Mouse (Mus musculus) hindbrain, postnatal 0 days (tissue): ENCODE measurements around the gene Mrtfb. TPM values are rescaled to one million over a fixed set of nuclear protein-coding genes. Genes with fewer than 3 reads are reported as not detected.

Experiments
- ATAC-seq: fragments of 200-750 bp; cut with Nextera tagmentation; 2 replicates; pipeline ENCODE4 v1.8.0; 2017; ENCODE audit warnings: mild to moderate bottlenecking, moderate TSS enrichment, moderate library complexity
- DNase-seq: peaks from one replicate; pipeline ENCODE4 v3.0.0-alpha.2; 2015; ENCODE audit warnings: low spot score
- H3K27ac ChIP-seq: fragments of 300-500 bp; sonication (generic); 2 replicates; pipeline ENCODE4 v1.5.1; 2014; ENCODE audit warnings: mild to moderate bottlenecking
- H3K27me3 ChIP-seq: fragments of 300-500 bp; sonication (generic); 2 replicates; pipeline ENCODE4 v1.6.1; 2014; ENCODE audit warnings: low read length, mixed read lengths; ENCODE audit not compliant: insufficient read depth
- H3K36me3 ChIP-seq: fragments of 300-500 bp; sonication (generic); 2 replicates; pipeline ENCODE4 v1.6.1; 2014; ENCODE audit warnings: low read length, mixed read lengths; ENCODE audit not compliant: insufficient read depth
- H3K4me1 ChIP-seq: fragments of 300-500 bp; sonication (generic); 2 replicates; pipeline ENCODE4 v1.6.1; 2014; ENCODE audit warnings: antibody characterized with exemption, low read length, mixed read lengths; ENCODE audit not compliant: insufficient read depth
- H3K4me2 ChIP-seq: fragments of 300-500 bp; sonication (generic); 2 replicates; pipeline ENCODE4 v1.6.1; 2014; ENCODE audit warnings: low read depth, mild to moderate bottlenecking, low read length, moderate library complexity, mixed read lengths
- H3K4me3 ChIP-seq: fragments of 300-500 bp; sonication (generic); 2 replicates; pipeline ENCODE4 v1.5.1; 2014; ENCODE audit warnings: low read length
- H3K9ac ChIP-seq: fragments of 300-500 bp; sonication (generic); replicated peaks from 2 replicates; pipeline ENCODE4 v1.6.1; 2014; ENCODE audit warnings: mild to moderate bottlenecking, low read length, moderate library complexity, mixed read lengths
- H3K9me3 ChIP-seq: fragments of 300-500 bp; sonication (generic); 2 replicates; pipeline ENCODE4 v1.6.1; 2016; ENCODE audit warnings: low read length, mixed read lengths
- CTCF ChIP-seq: IDR thresholded peaks from 2 replicates; pipeline ENCODE4 v1.5.1; 2016; ENCODE audit warnings: antibody characterized with exemption, control low read depth, low read depth
- WGBS: fragments of 180-500 bp; shearing (Covaris S2); extraction: QIAGEN DNeasy Blood & Tissue Kit; methylation state at CpG from one replicate; pipeline ENCODE4 v1.1.7; 2014; 5-methylcytosine and 5-hydroxymethylcytosine counted together
- polyA plus RNA-seq: library from polyadenylated mRNA; unstranded; fragments of >200 nt; fragmentation: Nextera tagmentation; extraction: Ambion mirVana; gene quantifications from 2 replicates; pipeline ENCODE4 v1.2.1, GENCODE M21; 2015
- total RNA-seq: library from RNA; depleted of rRNA; stranded (reverse); fragments of >200 nt; gene quantifications from 2 replicates; pipeline ENCODE4 v1.2.3, GENCODE M21; 2014

Mrtfb gene
- total and polyA plus RNA-seq, 2 experiments from 2014 or later = 11.5 to 20.0 TPM

GRCm38 (mm10) chr16:13387306-13387705, 131.0 kb downstream of the Mrtfb start:
- no peak overlapping the region for H3K9ac ChIP-seq
- no peaks in the 10 kb centered on the region for H3K27me3 ChIP-seq
- H3K4me3 ChIP-seq = no peak overlapping the region
- no peaks in the 10 kb centered on the region for H3K9me3 ChIP-seq
- WGBS = 87% methylated on average over 4 of the region's 4 CpGs
- H3K4me2 ChIP-seq = no peak overlapping the region
- no peak for DNase-seq
- H3K27ac ChIP-seq = no peak overlapping the region
- no peaks in the 10 kb centered on the region for H3K4me1 ChIP-seq
- ATAC-seq = no peak
- H3K36me3 ChIP-seq = peaks cover 18% of the 10 kb centered on the region; the same call in 1 of the 2 replicates
- no peak for TF ChIP-seq CTCF

- 78% methylated on average over 2 of the region's 2 CpGs for WGBS
- Histone ChIP-seq H3K27me3 (no peaks in the 10 kb centered on the region), H3K4me2 (no peak overlapping the region), H3K27ac (no peak overlapping the region), H3K4me1 (no peaks in the 10 kb centered on the region), H3K9me3 (no peaks in the 10 kb centered on the region), H3K4me3 (no peak overlapping the region), H3K9ac (no peak overlapping the region), H3K36me3 (peaks cover 49% of the 10 kb centered on the region)
- TF ChIP-seq CTCF = no peak
- DNase-seq (no peak), ATAC-seq (no peak)
These were observed 144.1 kb downstream of the Mrtfb start for GRCm38 (mm10) chr16:13400375-13400774.

- peaks cover 43% of the 10 kb centered on the region for H3K36me3 ChIP-seq
- WGBS = 68% methylated on average over 5 of the region's 5 CpGs
- DNase-seq (peak; percentile 7), ATAC-seq (no peak)
- H3K9ac ChIP-seq = no peak overlapping the region
- H3K27ac ChIP-seq = no peak overlapping the region
- TF ChIP-seq CTCF = no peak
- H3K4me1 ChIP-seq = no peaks in the 10 kb centered on the region
- no peak overlapping the region for H3K4me3 ChIP-seq
- no peaks in the 10 kb centered on the region for H3K27me3 ChIP-seq
- H3K4me2 ChIP-seq = no peak overlapping the region
- no peaks in the 10 kb centered on the region for H3K9me3 ChIP-seq
These were observed 145.3 kb downstream of the Mrtfb start for GRCm38 (mm10) chr16:13401591-13401990.

- WGBS = 61% methylated on average over 6 of the region's 6 CpGs
- no peak overlapping the region for H3K9ac ChIP-seq
- no peaks in the 10 kb centered on the region for H3K4me1 ChIP-seq
- DNase-seq (no peak), ATAC-seq (no peak)
- H3K27ac ChIP-seq = no peak overlapping the region
- no peak overlapping the region for H3K4me2 ChIP-seq
- no peaks in the 10 kb centered on the region for H3K27me3 ChIP-seq
- TF ChIP-seq CTCF = no peak
- no peak overlapping the region for H3K4me3 ChIP-seq
- no peaks in the 10 kb centered on the region for H3K9me3 ChIP-seq
- H3K36me3 ChIP-seq = peaks cover 38% of the 10 kb centered on the region
These were observed 148.4 kb downstream of the Mrtfb start for GRCm38 (mm10) chr16:13404656-13405055.

- TF ChIP-seq CTCF = no peak
- H3K4me1 ChIP-seq = no peaks in the 10 kb centered on the region
- no peak overlapping the region for H3K4me2 ChIP-seq
- no peak overlapping the region for H3K27ac ChIP-seq
- no peaks in the 10 kb centered on the region for H3K27me3 ChIP-seq
- H3K36me3 ChIP-seq = peaks cover 35% of the 10 kb centered on the region
- H3K9ac ChIP-seq = no peak overlapping the region
- no peak overlapping the region for H3K4me3 ChIP-seq
- 96% methylated on average over 2 of the region's 2 CpGs for WGBS
- ATAC-seq (no peak), DNase-seq (no peak)
- H3K9me3 ChIP-seq = no peaks in the 10 kb centered on the region
These were observed 149.1 kb downstream of the Mrtfb start for GRCm38 (mm10) chr16:13405403-13405802.

- H3K9me3 ChIP-seq = no peaks in the 10 kb centered on the region
- peak; percentile 82 for TF ChIP-seq CTCF
- ATAC-seq (peak; percentile 88), DNase-seq (peak; percentile 88)
- no peak overlapping the region for H3K9ac ChIP-seq
- H3K27me3 ChIP-seq = no peaks in the 10 kb centered on the region
- H3K4me3 ChIP-seq = no peak overlapping the region
- H3K4me1 ChIP-seq = no peaks in the 10 kb centered on the region
- no peak overlapping the region for H3K27ac ChIP-seq
- 68% methylated on average over 4 of the region's 4 CpGs for WGBS
- no peak overlapping the region for H3K4me2 ChIP-seq
- peaks cover 50% of the 10 kb centered on the region for H3K36me3 ChIP-seq
These were observed 153.4 kb downstream of the Mrtfb start for GRCm38 (mm10) chr16:13409530-13410163.

GRCm38 (mm10) chr16:13410760-13411159, 154.5 kb downstream of the Mrtfb start:
- Histone ChIP-seq H3K27me3 (no peaks in the 10 kb centered on the region), H3K4me1 (no peaks in the 10 kb centered on the region), H3K9me3 (no peaks in the 10 kb centered on the region), H3K9ac (no peak overlapping the region), H3K27ac (no peak overlapping the region), H3K4me2 (no peak overlapping the region), H3K4me3 (no peak overlapping the region), H3K36me3 (peaks cover 41% of the 10 kb centered on the region; the same call in 1 of the 2 replicates)
- peak; percentile 32 for TF ChIP-seq CTCF
- ATAC-seq (no peak), DNase-seq (no peak)
- 88% methylated on average over 2 of the region's 2 CpGs for WGBS
